Mouse (Mus musculus) ES-Bruce4 (cell line): Measurements from ENCODE around the gene Arl8b. TPM values are rescaled to one million over a fixed set of nuclear protein-coding genes. Genes with fewer than 3 reads are reported as not detected.

Experiments
- H3K27ac ChIP-seq: 2 replicates; pipeline ENCODE4 v1.5.1; 2012; ENCODE audit warnings: low read length, inconsistent platforms; ENCODE audit not compliant: insufficient read depth
- H3K27me3 ChIP-seq: 2 replicates; pipeline ENCODE4 v1.6.1; 2012; ENCODE audit warnings: mild to moderate bottlenecking, low read length, inconsistent platforms; ENCODE audit not compliant: control insufficient read depth, poor library complexity, insufficient read depth, severe bottlenecking
- H3K36me3 ChIP-seq: 2 replicates; pipeline ENCODE4 v1.6.1; 2012; ENCODE audit warnings: inconsistent platforms, mild to moderate bottlenecking, low read length, moderate library complexity; ENCODE audit not compliant: control insufficient read depth, poor library complexity, insufficient read depth, severe bottlenecking
- H3K4me1 ChIP-seq: one replicate; pipeline ENCODE4 v1.8.1; 2011; ENCODE audit warnings: low read length; ENCODE audit not compliant: control insufficient read depth, insufficient read depth
- H3K4me3 ChIP-seq: 2 replicates; pipeline ENCODE4 v1.5.1; 2011; ENCODE audit warnings: low read depth, mild to moderate bottlenecking, low read length
- H3K9ac ChIP-seq: 2 replicates; pipeline ENCODE4 v1.6.1; 2012; ENCODE audit warnings: low read depth, mild to moderate bottlenecking, inconsistent platforms; ENCODE audit not compliant: poor library complexity, severe bottlenecking
- H3K9me3 ChIP-seq: replicated peaks from 2 replicates; pipeline ENCODE4 v1.6.1; 2012; ENCODE audit warnings: mild to moderate bottlenecking, low read length, inconsistent platforms; ENCODE audit not compliant: control insufficient read depth, poor library complexity, insufficient read depth, severe bottlenecking
- CTCF ChIP-seq: IDR thresholded peaks from one replicate; pipeline ENCODE4 v1.8.1; 2011; ENCODE audit warnings: low read depth, low read length
- EP300 ChIP-seq: IDR thresholded peaks from 2 replicates; pipeline ENCODE4 v1.6.1; 2011; ENCODE audit warnings: low read depth, low read length; ENCODE audit not compliant: insufficient read depth
- POLR2A ChIP-seq: IDR thresholded peaks from one replicate; pipeline ENCODE4 v1.8.1; 2011; ENCODE audit warnings: low read length; ENCODE audit not compliant: insufficient read depth
- polyA plus RNA-seq: library from polyadenylated mRNA; stranded (reverse); fragments of >200 nt; gene quantifications from 2 replicates; pipeline ENCODE4 v1.2.4, GENCODE M21; 2011; ENCODE audit warnings: low read depth; ENCODE audit not compliant: missing spikeins, insufficient read depth, insufficient read length

Arl8b gene
- polyA plus RNA-seq, 1 experiment: 82.9 TPM

DNA sequence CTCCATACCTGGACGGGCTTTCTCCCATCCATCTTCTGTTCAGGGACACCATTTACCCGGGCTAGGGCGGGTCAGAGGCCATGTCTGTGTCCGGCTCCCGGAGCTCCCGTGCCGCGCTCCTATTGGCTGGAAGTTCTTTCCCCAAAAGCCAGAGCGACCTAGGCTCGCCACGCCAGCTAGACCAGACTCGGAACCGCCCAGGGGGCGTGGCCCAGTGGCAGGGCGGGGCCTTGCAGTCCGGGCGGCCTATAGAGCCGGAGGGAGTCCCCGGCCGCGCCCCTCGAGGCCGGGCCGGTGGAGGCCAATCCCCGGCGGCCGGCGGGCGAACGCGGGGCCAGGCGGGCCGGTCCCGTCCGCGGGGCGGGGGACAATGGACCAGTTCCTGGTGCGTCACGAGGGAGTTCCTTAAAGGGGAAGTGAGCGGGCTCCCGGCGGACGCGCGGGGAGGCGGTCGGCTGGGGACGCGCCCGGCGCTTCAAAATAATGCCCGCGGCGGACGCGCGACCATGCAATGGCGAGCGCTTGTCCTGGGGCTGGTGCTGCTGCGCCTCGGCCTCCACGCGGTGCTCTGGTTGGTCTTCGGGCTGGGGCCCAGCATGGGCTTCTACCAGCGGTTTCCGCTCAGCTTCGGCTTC lies 45.5 kb downstream of the Arl8b start, which contains the start of gene Edem1:
Gene Edem1 (plus strand): TSS at position 408 of the 635 bp plus-strand sequence.
- TF ChIP-seq EP300: no peak
- TF ChIP-seq CTCF: no peak
- peak; percentile 29 for TF ChIP-seq POLR2A
- no peaks in the 10 kb centered on the region; the same call in 1 of the 2 replicates for H3K36me3 ChIP-seq

DNA sequence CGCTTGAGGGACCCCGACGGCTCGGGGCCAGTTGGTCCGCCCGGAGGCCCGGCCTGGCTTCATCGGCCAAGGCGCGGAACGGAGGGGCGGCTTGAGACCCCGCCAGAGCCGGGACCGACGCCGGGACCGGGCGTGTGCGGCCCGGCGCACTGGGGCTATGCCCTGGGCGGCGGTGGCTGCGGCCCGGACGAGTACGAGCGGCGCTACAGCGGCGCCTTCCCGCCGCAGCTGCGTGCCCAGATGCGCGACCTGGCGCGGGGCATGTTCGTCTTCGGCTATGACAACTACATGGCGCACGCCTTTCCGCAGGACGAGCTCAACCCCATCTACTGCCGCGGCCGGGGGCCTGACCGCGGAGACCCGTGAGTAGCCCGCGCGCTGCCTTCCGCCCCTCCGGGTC lies 46.0 kb downstream of the Arl8b start:
- Histone ChIP-seq H3K4me3 (peak overlapping the region; percentile 93), H3K4me1 (no peaks in the 10 kb centered on the region), H3K36me3 (no peaks in the 10 kb centered on the region; the same call in 1 of the 2 replicates), H3K9ac (peak overlapping the region; percentile 98), H3K27ac (peak overlapping the region; percentile 23; the same call in 1 of the 2 replicates), H3K9me3 (no peaks in the 10 kb centered on the region), H3K27me3 (no peaks in the 10 kb centered on the region)
- TF ChIP-seq CTCF (no peak), POLR2A (no peak), EP300 (no peak)

More for the DNA sequence above, 45.5 kb downstream of the Arl8b start, which contains the start of gene Edem1:
- peak within 1 kb of the TSS; percentile 97 for H3K4me3 ChIP-seq
- peak within 1 kb of the TSS; percentile 98 for H3K9ac ChIP-seq
- peak within 1 kb of the TSS; percentile 44; the same call in 1 of the 2 replicates for H3K27ac ChIP-seq
- no peaks in the 10 kb centered on the region for H3K4me1 ChIP-seq
- no peaks in the 10 kb centered on the region for H3K9me3 ChIP-seq
- no peaks in the 10 kb centered on the region for H3K27me3 ChIP-seq

DNA sequence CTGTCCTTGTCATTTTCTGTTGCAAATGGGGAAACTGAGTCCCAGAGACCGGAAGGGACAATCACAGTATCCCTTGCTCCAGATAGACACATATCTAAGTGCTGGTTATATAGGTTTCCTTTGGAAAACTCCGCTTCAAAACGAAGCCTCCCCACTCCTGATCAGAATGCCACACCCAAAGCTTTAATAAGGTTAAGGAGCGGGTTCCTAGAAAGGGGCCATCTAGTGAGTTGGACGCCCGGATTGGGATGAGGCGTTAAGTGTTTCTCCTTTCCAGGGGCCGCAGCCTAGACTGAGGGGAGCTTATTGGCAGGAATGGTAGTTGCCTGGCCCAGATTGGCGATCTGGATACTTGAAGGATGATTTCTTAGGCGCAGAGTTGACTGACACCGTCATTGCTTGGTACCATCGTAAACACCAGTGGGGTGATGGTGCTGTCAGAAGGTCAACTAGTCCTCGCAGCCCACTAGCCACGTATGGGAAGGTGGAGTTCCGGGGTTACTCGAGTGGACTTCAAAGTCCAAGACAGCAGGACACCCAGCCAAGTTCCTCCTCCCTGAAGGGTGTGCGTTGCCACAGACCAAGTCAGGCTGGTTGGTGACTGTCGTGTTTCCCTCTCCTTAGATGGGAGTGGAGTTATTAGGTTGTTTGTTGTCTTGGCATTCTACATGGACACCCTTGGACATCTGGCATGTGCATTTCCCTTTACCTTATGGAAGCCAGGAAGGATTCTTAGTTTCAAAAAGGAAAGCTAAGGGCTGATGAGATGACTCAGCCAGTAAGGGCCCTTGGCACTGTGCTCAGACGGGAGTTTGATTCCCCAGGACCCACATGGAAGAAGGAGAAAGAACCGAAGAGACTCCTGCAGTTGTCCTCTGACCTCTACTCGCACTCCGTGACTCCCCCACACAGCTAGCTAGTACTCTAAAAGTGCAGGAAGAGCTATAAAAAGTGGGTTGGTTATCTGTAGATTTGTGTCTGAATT lies 46.8 kb downstream of the Arl8b start:
- TF ChIP-seq POLR2A (no peak), EP300 (no peak), CTCF (no peak)

DNA sequence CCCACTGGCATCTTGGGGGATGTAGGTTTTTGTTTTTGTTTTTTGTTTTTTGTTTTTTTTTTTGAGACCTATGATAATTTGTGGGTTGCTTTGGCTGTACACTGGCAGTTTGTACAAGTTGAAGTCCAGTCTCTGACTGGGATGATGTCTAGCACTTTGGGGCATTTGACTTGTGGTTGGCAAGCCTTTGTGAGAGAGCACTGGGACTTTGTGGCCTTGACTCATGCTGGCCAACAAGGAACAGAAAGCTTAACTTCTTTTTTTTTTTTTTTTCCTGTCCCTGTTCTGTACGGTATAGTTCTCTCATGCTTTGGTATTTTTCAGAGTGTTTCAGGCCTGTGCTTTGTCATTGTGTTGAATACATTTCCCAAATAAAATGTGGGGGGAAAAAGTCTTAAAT lies 49.3 kb downstream of the Arl8b start:
- H3K4me3 ChIP-seq: no peak overlapping the region
- no peaks in the 10 kb centered on the region; the same call in none of the 2 replicates for H3K36me3 ChIP-seq
- no peaks in the 10 kb centered on the region for H3K4me1 ChIP-seq
- H3K27ac ChIP-seq: no peak overlapping the region
- H3K9me3 ChIP-seq: no peaks in the 10 kb centered on the region
- no peak overlapping the region for H3K9ac ChIP-seq
- H3K27me3 ChIP-seq: no peaks in the 10 kb centered on the region
- TF ChIP-seq CTCF: no peak
- TF ChIP-seq POLR2A: no peak
- TF ChIP-seq EP300: no peak

More for the DNA sequence above, 46.8 kb downstream of the Arl8b start:
- no peaks in the 10 kb centered on the region for H3K27me3 ChIP-seq
- peak overlapping the region; percentile 93 for H3K4me3 ChIP-seq
- no peaks in the 10 kb centered on the region; the same call in 1 of the 2 replicates for H3K36me3 ChIP-seq
- no peak overlapping the region for H3K27ac ChIP-seq
- no peaks in the 10 kb centered on the region for H3K9me3 ChIP-seq
- no peaks in the 10 kb centered on the region for H3K4me1 ChIP-seq
- H3K9ac ChIP-seq: peak overlapping the region; percentile 98

DNA sequence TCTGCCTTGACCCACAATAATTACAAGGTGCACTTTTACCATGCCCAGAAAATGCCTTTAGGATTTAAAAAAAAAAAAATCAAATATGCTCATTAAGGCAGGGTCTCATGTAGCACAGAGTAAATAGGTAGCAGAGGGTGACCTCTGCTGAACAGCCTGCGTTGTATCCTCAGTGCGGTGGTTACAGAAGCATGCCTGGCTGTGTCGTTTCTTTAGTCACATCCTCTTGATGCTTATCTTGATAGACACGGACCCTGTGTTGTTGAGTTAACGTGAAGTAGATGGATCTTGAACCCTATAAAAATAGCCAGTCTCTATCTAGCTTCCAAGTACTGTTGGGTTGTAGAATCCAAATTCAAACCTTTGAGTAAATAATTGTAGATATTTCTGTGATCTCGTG lies 50.1 kb downstream of the Arl8b start:
- Histone ChIP-seq H3K27me3 (no peaks in the 10 kb centered on the region), H3K36me3 (peaks cover 2% of the 10 kb centered on the region), H3K9me3 (no peaks in the 10 kb centered on the region), H3K4me3 (no peak overlapping the region), H3K27ac (no peak overlapping the region), H3K4me1 (no peaks in the 10 kb centered on the region), H3K9ac (no peak overlapping the region)
- TF ChIP-seq CTCF: no peak
- TF ChIP-seq POLR2A: no peak
- no peak for TF ChIP-seq EP300
